Mouse (Mus musculus) lung, adult 2 months (tissue): ENCODE measurements at regions not wholly inside any gene's neighbourhood (a gene's known extent, or its start where the extent isn't known, plus 50 kb on each side); places are given as distances from the start of the nearest gene placed in this dataset.

Source experiments
- CTCF ChIP-seq: fragments of 200-500 bp; IDR thresholded peaks from 2 replicates; pipeline ENCODE4 v1.5.1; 2011; ENCODE audit warnings: mild to moderate bottlenecking, low read length, control low read depth; ENCODE audit not compliant: insufficient read depth
- POLR2A ChIP-seq: fragments of 200-500 bp; IDR thresholded peaks from 2 replicates; pipeline ENCODE4 v1.6.1; 2011; ENCODE audit warnings: low read depth, mild to moderate bottlenecking, control low read depth, low read length, borderline replicate concordance; ENCODE audit errors: extremely low read depth

DNA sequence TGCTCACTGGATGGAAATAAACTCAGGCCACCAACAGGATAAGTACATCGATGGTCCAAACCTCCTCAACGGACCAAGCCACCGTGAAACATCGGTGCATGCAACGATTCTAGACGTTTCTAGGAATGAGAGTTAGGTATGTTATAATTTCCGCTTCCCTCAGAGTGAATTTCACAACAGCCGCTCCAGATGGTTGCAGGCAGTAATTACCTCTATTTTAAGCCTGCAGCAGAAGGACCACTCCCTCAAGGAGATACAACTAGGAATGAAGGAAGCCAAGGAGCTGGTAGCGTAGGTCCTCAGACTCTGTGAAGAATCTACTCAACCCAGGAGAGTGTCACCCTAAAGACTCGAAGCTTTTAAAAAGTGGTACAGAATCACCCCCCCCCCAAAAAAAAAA lies 109.5 kb upstream of the Hes1 start:
- TF ChIP-seq CTCF, result no peak
- no peak for TF ChIP-seq POLR2A
